Mouse (Mus musculus): ENCODE results near the gene Igsf6. TPM values are rescaled to one million over a fixed set of nuclear protein-coding genes. Genes with fewer than 3 reads are reported as not detected.
A peak's percentile ranks its signal among the peaks of the same experiment; 100 is the strongest.
"Not testable (repeated sequence)": the region's sequence is repeated elsewhere in the genome, so short reads cannot be mapped to it uniquely, and the experiment has no call there.

Gene Igsf6
- polyA plus RNA-seq, 1 experiment from 2014 or later: 1.3 TPM

DNA sequence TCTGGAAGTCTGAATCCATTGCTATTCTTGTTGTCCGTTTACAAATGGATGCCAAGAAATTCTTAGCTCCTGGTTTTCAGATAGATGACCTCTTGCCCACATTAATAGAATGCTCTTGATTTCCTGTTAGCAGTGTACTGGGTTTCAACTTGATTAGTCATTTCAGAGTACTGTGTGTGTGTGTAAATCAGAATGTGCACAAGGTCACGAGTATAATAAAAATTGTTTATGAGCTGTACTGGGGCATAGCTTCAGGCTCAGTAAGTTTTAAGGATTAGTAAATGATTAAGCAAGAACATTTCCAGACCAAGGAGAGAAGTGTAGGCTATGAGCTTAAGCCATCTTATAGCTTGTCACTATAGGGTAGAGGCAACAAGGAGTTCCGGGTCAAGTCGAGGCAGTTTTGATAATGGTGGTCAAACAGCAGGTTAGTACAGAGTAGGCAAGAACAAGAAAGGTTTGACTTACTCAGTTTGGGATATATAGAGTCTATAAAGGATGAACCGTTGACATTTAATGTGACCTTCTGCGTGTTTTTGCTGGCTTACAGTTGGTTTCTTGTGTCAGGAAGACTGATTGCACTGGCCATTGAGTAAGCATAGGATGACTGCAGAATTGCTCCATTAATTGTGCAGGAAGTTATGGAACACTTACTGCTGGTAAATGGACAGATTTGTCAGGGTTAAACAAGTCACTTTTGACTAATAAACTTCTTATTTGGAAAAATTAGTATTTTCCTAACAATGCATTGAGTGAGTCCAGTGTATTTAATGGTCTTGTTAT, 28.5 kb downstream of the Igsf6 start:
- H3K27ac ChIP-seq: no peak overlapping the region
- H3K4me2 ChIP-seq (replicated peaks): no peak overlapping the region
- no peaks in the 10 kb centered on the region for H3K9me3 ChIP-seq
- no peak for ATAC-seq (ENCODE audit: low FRiP score, low read depth)
- WGBS: 79% methylated on average over 6 of the region's 6 CpGs
- H3K9ac ChIP-seq: no peak overlapping the region
- peaks cover 26% of the 10 kb centered on the region for H3K4me1 ChIP-seq
- H3K36me3 ChIP-seq: peaks cover 25% of the 10 kb centered on the region
- H3K27me3 ChIP-seq: no peaks in the 10 kb centered on the region
- H3K4me3 ChIP-seq: no peak overlapping the region

DNA sequence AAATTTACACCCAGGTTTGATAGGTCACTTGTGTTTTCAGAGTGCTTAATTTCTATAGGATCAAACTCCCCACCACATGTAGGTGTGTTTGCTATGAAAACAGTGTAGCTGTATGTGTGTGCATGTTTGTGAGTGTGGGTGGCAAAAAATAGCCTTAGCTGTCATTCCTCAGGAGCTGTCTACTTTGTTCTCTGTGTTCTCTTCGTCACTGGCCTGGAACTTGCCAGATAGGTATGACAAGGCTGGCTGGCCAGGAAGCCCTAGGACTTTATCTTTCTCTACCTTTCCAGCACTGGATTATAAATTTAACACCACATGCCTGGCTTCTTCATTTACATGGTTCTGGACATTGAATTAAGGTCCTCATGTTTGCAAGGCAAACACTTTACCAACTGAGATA, 30.1 kb downstream of the Igsf6 start:
- H3K9ac ChIP-seq: no peak overlapping the region
- WGBS: 85% methylated on average over 1 of the region's 1 CpGs
- no peak overlapping the region for H3K4me2 ChIP-seq (replicated peaks)
- H3K4me1 ChIP-seq: peaks cover 42% of the 10 kb centered on the region
- H3K4me3 ChIP-seq: no peak overlapping the region
- H3K9me3 ChIP-seq: no peaks in the 10 kb centered on the region
- H3K27me3 ChIP-seq: no peaks in the 10 kb centered on the region
- H3K27ac ChIP-seq: no peak overlapping the region
- no peak for ATAC-seq (ENCODE audit: low FRiP score, low read depth)
- peaks cover 13% of the 10 kb centered on the region for H3K36me3 ChIP-seq

DNA sequence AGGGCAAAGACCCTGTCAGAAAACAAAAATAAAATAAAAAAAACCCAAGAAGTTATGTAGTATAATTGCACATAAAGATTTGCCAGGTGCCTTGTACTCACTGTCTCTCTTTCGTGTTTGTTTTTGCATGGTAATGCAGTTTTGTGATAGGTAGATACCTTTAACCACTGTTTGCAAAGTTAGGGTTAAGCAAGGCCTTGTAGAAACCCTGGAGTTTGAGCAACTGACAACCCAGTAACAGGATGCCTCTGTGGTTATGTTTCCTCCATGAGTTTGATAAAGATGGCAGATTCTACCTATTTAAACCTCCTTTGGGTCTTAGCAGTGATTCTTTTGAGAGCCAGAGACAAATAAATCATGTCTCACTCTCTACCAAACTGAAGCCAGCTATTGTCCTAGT, 30.9 kb downstream of the Igsf6 start:
- H3K9me3 ChIP-seq: no peaks in the 10 kb centered on the region
- H3K27ac ChIP-seq: no peak overlapping the region
- H3K4me1 ChIP-seq: peaks cover 47% of the 10 kb centered on the region
- no peak for ATAC-seq (ENCODE audit: low FRiP score, low read depth)
- WGBS: 90% methylated on average over 1 of the region's 1 CpGs
- no peak overlapping the region for H3K4me2 ChIP-seq (replicated peaks)
- H3K4me3 ChIP-seq: no peak overlapping the region
- H3K9ac ChIP-seq: no peak overlapping the region
- no peaks in the 10 kb centered on the region for H3K27me3 ChIP-seq
- H3K36me3 ChIP-seq: peaks cover 12% of the 10 kb centered on the region

DNA sequence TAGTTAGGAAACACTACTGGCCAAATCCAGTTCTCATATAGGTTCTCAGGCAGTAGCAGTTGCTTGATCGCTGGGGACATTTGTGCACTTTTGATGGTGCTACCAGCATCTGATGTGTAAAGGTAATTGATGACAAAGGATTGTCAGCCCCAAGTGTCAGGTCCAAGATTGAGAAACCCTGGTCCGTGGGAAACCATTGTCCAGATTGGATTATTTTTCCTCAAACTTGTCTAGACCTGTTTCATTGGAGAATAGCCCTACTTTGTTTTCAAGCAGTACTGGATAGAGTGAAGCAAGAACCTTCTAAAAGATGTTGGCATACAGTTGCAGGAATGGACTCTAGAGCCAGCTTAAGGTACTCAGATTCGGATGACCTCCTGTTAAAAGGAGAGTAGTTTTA, 31.4 kb downstream of the Igsf6 start:
- WGBS: 94% methylated on average over 3 of the region's 3 CpGs
- no peak overlapping the region for H3K27ac ChIP-seq
- no peak overlapping the region for H3K4me3 ChIP-seq
- peaks cover 6% of the 10 kb centered on the region; the same call in 1 of the 2 replicates for H3K36me3 ChIP-seq
- no peak overlapping the region for H3K4me2 ChIP-seq (replicated peaks)
- H3K4me1 ChIP-seq: peaks cover 51% of the 10 kb centered on the region
- no peaks in the 10 kb centered on the region for H3K27me3 ChIP-seq
- H3K9me3 ChIP-seq: no peaks in the 10 kb centered on the region
- H3K9ac ChIP-seq: no peak overlapping the region
- ATAC-seq (ENCODE audit: low FRiP score, low read depth): no peak

- Histone ChIP-seq H3K36me3 (0 out of 2 replicates have a peak, but pooled peaks cover 6% of the 10 kb centered on the region), H3K9ac (no peak overlapping the region), H3K4me3 (no peak overlapping the region), H3K9me3 (no peaks in the 10 kb centered on the region), H3K27ac (no peak overlapping the region), H3K27me3 (no peaks in the 10 kb centered on the region), H3K4me1 (peaks cover 61% of the 10 kb centered on the region), H3K4me2 (replicated peaks) (no peak overlapping the region)
- ATAC-seq (ENCODE audit: low FRiP score, low read depth): no peak
- WGBS: 48% methylated on average over 1 of the region's 1 CpGs
Measured at GRCm38 (mm10) chr7:121041989-121042388, 32.4 kb downstream of the Igsf6 start.

GRCm38 (mm10) chr7:121040595-121040994, 33.8 kb downstream of the Igsf6 start:
- 0 out of 2 replicates have a peak, but pooled peaks cover 6% of the 10 kb centered on the region for H3K36me3 ChIP-seq
- H3K27ac ChIP-seq: no peak overlapping the region; the same call in 1 of the 2 replicates
- no peak overlapping the region for H3K4me3 ChIP-seq
- no peaks in the 10 kb centered on the region for H3K27me3 ChIP-seq
- WGBS: 63% methylated on average over 4 of the region's 4 CpGs
- H3K9me3 ChIP-seq: no peaks in the 10 kb centered on the region
- 0 out of 2 replicates have a peak overlapping the region, but pooled peaks have one; percentile 31 for H3K4me2 ChIP-seq (replicated peaks)
- H3K4me1 ChIP-seq: peaks cover 66% of the 10 kb centered on the region
- H3K9ac ChIP-seq: no peak overlapping the region
- ATAC-seq (ENCODE audit: low FRiP score, low read depth): peak; percentile 35; the same call in 1 of the 2 replicates

DNA sequence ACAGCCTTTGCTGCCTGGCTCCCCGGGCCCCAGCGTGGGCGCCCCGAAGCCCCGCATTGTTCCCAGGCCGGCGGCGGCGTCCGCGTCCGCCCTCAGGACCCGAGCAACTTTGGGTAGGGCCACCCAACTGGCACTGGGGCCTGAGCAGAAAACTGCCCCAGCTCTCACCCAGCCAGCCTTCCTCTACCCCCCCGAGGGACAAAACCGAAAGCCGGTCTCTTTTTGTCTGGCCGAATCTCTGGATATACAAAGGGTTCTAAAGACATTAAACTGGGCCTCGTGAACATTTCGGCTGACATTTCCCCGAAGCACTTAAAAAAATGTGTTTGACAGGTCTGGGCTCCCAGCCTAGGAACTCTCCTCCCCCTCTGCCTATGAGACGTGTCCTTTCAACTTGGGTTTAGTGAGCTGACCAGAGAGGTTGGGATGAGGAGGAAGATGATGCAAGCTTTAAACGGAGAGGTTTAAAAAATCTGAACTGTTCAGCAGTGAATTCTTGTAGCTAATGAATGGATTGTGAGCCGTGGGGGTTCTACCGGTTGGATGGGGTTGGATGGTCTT, 39.1 kb downstream of the Igsf6 start:
- Histone ChIP-seq H3K36me3 (no peaks in the 10 kb centered on the region), H3K4me1 (peaks cover 42% of the 10 kb centered on the region), H3K27me3 (peaks cover 5% of the 10 kb centered on the region; the same call in 1 of the 2 replicates), H3K9ac (peak overlapping the region; percentile 96), H3K4me3 (peak overlapping the region; percentile 84), H3K27ac (peak overlapping the region; percentile 97), H3K4me2 (replicated peaks) (peak overlapping the region; percentile 81), H3K9me3 (no peaks in the 10 kb centered on the region)
- under 1% methylated on average over 24 of the region's 24 CpGs for WGBS
- peak; percentile 12 for ATAC-seq (ENCODE audit: low FRiP score, low read depth)

- H3K27me3 ChIP-seq: peaks cover 6% of the 10 kb centered on the region; the same call in 1 of the 2 replicates
- no peaks in the 10 kb centered on the region for H3K36me3 ChIP-seq
- peak overlapping the region; percentile 81 for H3K4me2 ChIP-seq (replicated peaks)
- WGBS: 0% methylated on average over 50 of the region's 63 CpGs
- H3K9me3 ChIP-seq: no peaks in the 10 kb centered on the region
- H3K9ac ChIP-seq: peak overlapping the region; percentile 96
- peak overlapping the region; percentile 84 for H3K4me3 ChIP-seq
- peaks cover 37% of the 10 kb centered on the region for H3K4me1 ChIP-seq
- peak; percentile 73 for ATAC-seq (ENCODE audit: low FRiP score, low read depth)
- peak overlapping the region; percentile 97 for H3K27ac ChIP-seq
Measured at GRCm38 (mm10) chr7:121034701-121035141, 39.7 kb downstream of the Igsf6 start.

DNA sequence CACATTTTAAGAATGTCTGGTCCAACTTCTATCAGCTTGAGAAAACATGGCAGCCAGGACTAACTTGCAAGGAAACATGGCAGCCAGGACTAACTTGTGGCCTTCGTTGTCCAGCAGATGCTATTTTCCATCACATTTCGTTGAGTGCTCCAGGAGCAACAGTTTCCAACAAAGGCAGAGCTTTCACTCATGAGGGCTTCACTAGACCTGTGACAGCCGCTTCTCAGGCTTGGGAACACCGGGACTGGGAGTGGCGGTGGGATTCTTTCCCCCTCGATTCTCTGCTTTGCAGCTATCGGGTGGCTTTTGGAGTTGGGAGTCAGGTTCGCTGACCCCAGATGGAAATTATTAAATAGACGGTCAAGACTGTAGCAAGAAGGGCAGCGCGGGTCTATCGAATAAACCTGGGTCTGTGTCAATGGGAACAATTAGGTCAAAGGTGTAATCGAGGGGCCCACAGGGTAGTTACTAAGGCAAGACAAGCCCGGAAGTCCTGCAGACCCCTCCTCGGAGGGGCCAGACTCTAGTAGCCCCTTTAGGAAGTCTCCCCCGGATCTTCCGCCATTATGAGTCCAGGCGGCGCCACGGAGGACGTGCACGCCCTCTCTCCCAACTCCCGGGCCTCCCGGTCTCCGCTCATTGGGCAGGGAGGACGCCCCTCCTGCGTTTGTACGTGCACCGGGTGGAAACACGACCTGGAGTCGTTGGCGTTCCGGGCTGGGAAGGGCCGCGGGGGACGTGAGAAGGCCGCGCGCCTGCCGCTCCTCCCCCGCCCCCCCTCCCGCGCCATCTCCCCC, 40.3 kb downstream of the Igsf6 start, which contains the start of gene Mettl9:
Gene Mettl9 (plus strand): TSS at position 590 of the 797 bp plus-strand sequence.
- peak within 1 kb of the TSS; percentile 97 for H3K27ac ChIP-seq
- no peaks in the 10 kb centered on the region for H3K9me3 ChIP-seq
- peak within 1 kb of the TSS; percentile 96 for H3K9ac ChIP-seq
- H3K36me3 ChIP-seq: no peaks in the 10 kb centered on the region
- 2% methylated on average over 40 of the region's 43 CpGs for WGBS
- peaks cover 30% of the 10 kb centered on the region for H3K4me1 ChIP-seq
- H3K27me3 ChIP-seq: peaks cover 6% of the 10 kb centered on the region; the same call in 1 of the 2 replicates
- H3K4me2 ChIP-seq (replicated peaks): peak within 1 kb of the TSS; percentile 81
- H3K4me3 ChIP-seq: peak within 1 kb of the TSS; percentile 84
- ATAC-seq (ENCODE audit: low FRiP score, low read depth): peak; percentile 96

GRCm38 (mm10) chr7:121029947-121030346, 44.4 kb downstream of the Igsf6 start:
- H3K9me3 ChIP-seq; H3K4me2 ChIP-seq (replicated peaks); H3K36me3 ChIP-seq; H3K9ac ChIP-seq; ATAC-seq (ENCODE audit: low FRiP score, low read depth); H3K4me3 ChIP-seq; H3K27ac ChIP-seq: not testable (repeated sequence)
- Histone ChIP-seq H3K27me3 (peaks cover 10% of the 10 kb centered on the region), H3K4me1 (peaks cover 11% of the 10 kb centered on the region; the same call in 1 of the 2 replicates)

DNA sequence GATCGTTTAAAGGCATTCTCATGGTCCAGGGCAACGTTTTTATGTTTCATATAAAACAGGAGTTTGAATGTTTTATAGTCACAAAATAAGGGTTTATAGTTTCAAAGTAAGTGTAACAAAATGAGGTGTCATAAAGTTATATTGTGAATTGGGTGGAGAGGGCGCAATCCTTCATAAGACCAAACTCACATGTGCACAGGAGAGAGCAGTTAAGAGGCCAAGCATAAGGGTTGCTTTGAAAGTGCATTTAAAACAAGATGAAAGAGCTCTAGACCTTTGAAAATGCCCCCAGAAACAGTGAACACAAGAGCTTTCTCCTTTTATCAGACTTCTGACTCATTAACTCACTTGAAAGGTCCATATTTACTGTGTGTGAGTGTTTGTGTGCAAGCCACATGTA, 48.1 kb downstream of the Igsf6 start:
- no peak overlapping the region for H3K9ac ChIP-seq
- no peaks in the 10 kb centered on the region for H3K36me3 ChIP-seq
- H3K27ac ChIP-seq: no peak overlapping the region
- no peak overlapping the region for H3K4me3 ChIP-seq
- WGBS: 23% methylated on average over 3 of the region's 3 CpGs
- peaks cover 10% of the 10 kb centered on the region for H3K27me3 ChIP-seq
- H3K9me3 ChIP-seq: no peaks in the 10 kb centered on the region
- H3K4me2 ChIP-seq (replicated peaks): no peak overlapping the region
- ATAC-seq (ENCODE audit: low FRiP score, low read depth): peak; percentile 69; the same call in 1 of the 2 replicates
- H3K4me1 ChIP-seq: peaks cover 11% of the 10 kb centered on the region; the same call in 1 of the 2 replicates

All from limb, embryonic 13.5 days (tissue).